Mouse (Mus musculus) heart, embryonic 16.5 days (tissue): ENCODE results near the gene Mbnl1. TPM values are rescaled to one million over a fixed set of nuclear protein-coding genes. Genes with fewer than 3 reads are reported as not detected.

ENCODE experiments used
- ATAC-seq: fragments of 200-750 bp; cut with Nextera tagmentation; replicated peaks from 2 replicates; pipeline ENCODE4 v1.8.0; 2017; ENCODE audit warnings: moderate number of reproducible peaks; ENCODE audit not compliant: insufficient read depth, low FRiP score; ENCODE audit errors: extremely low read depth
- H3K27ac ChIP-seq: fragments of 300-500 bp; sonication (generic); 2 replicates; pipeline ENCODE4 v1.5.1; 2014; ENCODE audit warnings: mild to moderate bottlenecking, low read length, control low read depth, moderate library complexity
- H3K27me3 ChIP-seq: fragments of 300-500 bp; sonication (generic); 2 replicates; pipeline ENCODE4 v1.6.1; 2014; ENCODE audit warnings: low read length, mixed read lengths; ENCODE audit not compliant: control insufficient read depth, insufficient read depth
- H3K36me3 ChIP-seq: fragments of 300-500 bp; sonication (generic); 2 replicates; pipeline ENCODE4 v1.6.1; 2014; ENCODE audit not compliant: control insufficient read depth, insufficient read depth
- H3K4me1 ChIP-seq: fragments of 300-500 bp; sonication (generic); 2 replicates; pipeline ENCODE4 v1.6.1; 2014; ENCODE audit warnings: low read length, mixed read lengths; ENCODE audit not compliant: control insufficient read depth, insufficient read depth
- H3K4me2 ChIP-seq: fragments of 300-500 bp; sonication (generic); 2 replicates; pipeline ENCODE4 v1.6.1; 2014; ENCODE audit warnings: low read depth, mild to moderate bottlenecking, control low read depth, low read length
- H3K4me3 ChIP-seq: fragments of 300-500 bp; sonication (generic); 2 replicates; pipeline ENCODE4 v1.5.1; 2014; ENCODE audit warnings: mild to moderate bottlenecking, control low read depth, low read length
- H3K9ac ChIP-seq: fragments of 300-500 bp; sonication (generic); 2 replicates; pipeline ENCODE4 v1.6.1; 2014; ENCODE audit warnings: low read length, control low read depth
- H3K9me3 ChIP-seq: fragments of 300-500 bp; sonication (generic); replicated peaks from 2 replicates; pipeline ENCODE4 v1.6.1; 2016; ENCODE audit warnings: low read length; ENCODE audit not compliant: control insufficient read depth
- WGBS: fragments of 180-500 bp; shearing (Covaris S2); extraction: QIAGEN DNeasy Blood & Tissue Kit; methylation state at CpG from one replicate; pipeline ENCODE4 v1.1.7; 2014; 5-methylcytosine and 5-hydroxymethylcytosine counted together
- polyA plus RNA-seq: library from polyadenylated mRNA; unstranded; fragments of >200 nt; fragmentation: Nextera tagmentation; extraction: Ambion mirVana; gene quantifications from 2 replicates; pipeline ENCODE4 v1.2.1, GENCODE M21; 2015

Gene Mbnl1
- polyA plus RNA-seq, 1 experiment from 2014 or later, result 92.8 TPM

- whole genome bisulfite sequencing, result 19% methylated on average over 9 of the region's 9 CpGs
- H3K27me3 ChIP-seq, result no peaks in the 10 kb centered on the region
- H3K4me3 ChIP-seq, result peak overlapping the region; percentile 24
- no peaks in the 10 kb centered on the region for H3K36me3 ChIP-seq
- H3K9me3 ChIP-seq, result no peaks in the 10 kb centered on the region
- H3K4me2 ChIP-seq, result peak overlapping the region; percentile 50
- H3K4me1 ChIP-seq, result peaks cover 56% of the 10 kb centered on the region
- peak overlapping the region; percentile 45 for H3K9ac ChIP-seq
- peak; percentile 75; the same call in 1 of the 2 replicates for ATAC-seq
- H3K27ac ChIP-seq, result peak overlapping the region; percentile 66
Measured at GRCm38 (mm10) chr3:60576366-60577046, 103.9 kb downstream of the Mbnl1 start.

- H3K27me3 ChIP-seq, result no peaks in the 10 kb centered on the region
- H3K4me3 ChIP-seq, result no peak overlapping the region
- H3K36me3 ChIP-seq, result no peaks in the 10 kb centered on the region
- peaks cover 45% of the 10 kb centered on the region for H3K4me1 ChIP-seq
- H3K9me3 ChIP-seq, result no peaks in the 10 kb centered on the region
- no peak overlapping the region for H3K4me2 ChIP-seq
- 84% methylated on average over 4 of the region's 4 CpGs for WGBS
- H3K27ac ChIP-seq, result no peak overlapping the region
- ATAC-seq, result no peak
- no peak overlapping the region for H3K9ac ChIP-seq
Measured at GRCm38 (mm10) chr3:60579880-60580279, 107.2 kb downstream of the Mbnl1 start.

GRCm38 (mm10) chr3:60580699-60581098, 108.1 kb downstream of the Mbnl1 start:
- Histone ChIP-seq H3K36me3 (no peaks in the 10 kb centered on the region), H3K4me1 (peaks cover 37% of the 10 kb centered on the region), H3K27me3 (no peaks in the 10 kb centered on the region), H3K9ac (0 out of 2 replicates have a peak overlapping the region, but pooled peaks have one; percentile 0), H3K27ac (peak overlapping the region; percentile 25), H3K4me2 (no peak overlapping the region), H3K9me3 (no peaks in the 10 kb centered on the region), H3K4me3 (no peak overlapping the region)
- WGBS, result 33% methylated on average over 5 of the region's 5 CpGs
- ATAC-seq, result peak; percentile 30; the same call in 1 of the 2 replicates

GRCm38 (mm10) chr3:60582154-60582553, 109.5 kb downstream of the Mbnl1 start:
- Histone ChIP-seq H3K4me1 (peaks cover 29% of the 10 kb centered on the region), H3K4me2 (no peak overlapping the region), H3K9ac (no peak overlapping the region), H3K4me3 (no peak overlapping the region), H3K27me3 (no peaks in the 10 kb centered on the region), H3K36me3 (no peaks in the 10 kb centered on the region), H3K9me3 (no peaks in the 10 kb centered on the region), H3K27ac (no peak overlapping the region)
- ATAC-seq, result no peak
- WGBS, result 45% methylated on average over 3 of the region's 3 CpGs

GRCm38 (mm10) chr3:60582620-60583019, 110.0 kb downstream of the Mbnl1 start:
- H3K9me3 ChIP-seq, result no peaks in the 10 kb centered on the region
- H3K4me2 ChIP-seq, result no peak overlapping the region
- no peak for ATAC-seq
- no peaks in the 10 kb centered on the region for H3K36me3 ChIP-seq
- WGBS, result 97% methylated on average over 1 of the region's 1 CpGs
- no peak overlapping the region for H3K9ac ChIP-seq
- no peak overlapping the region for H3K27ac ChIP-seq
- no peak overlapping the region for H3K4me3 ChIP-seq
- peaks cover 25% of the 10 kb centered on the region for H3K4me1 ChIP-seq
- H3K27me3 ChIP-seq, result no peaks in the 10 kb centered on the region

GRCm38 (mm10) chr3:60584704-60585103, 112.1 kb downstream of the Mbnl1 start:
- H3K9ac ChIP-seq, result no peak overlapping the region
- 92% methylated on average over 3 of the region's 3 CpGs for WGBS
- H3K36me3 ChIP-seq, result no peaks in the 10 kb centered on the region
- H3K4me3 ChIP-seq, result no peak overlapping the region
- H3K9me3 ChIP-seq, result no peaks in the 10 kb centered on the region
- H3K27ac ChIP-seq, result no peak overlapping the region
- ATAC-seq, result no peak
- no peaks in the 10 kb centered on the region for H3K27me3 ChIP-seq
- peaks cover 24% of the 10 kb centered on the region for H3K4me1 ChIP-seq
- no peak overlapping the region for H3K4me2 ChIP-seq

GRCm38 (mm10) chr3:60586046-60586445, 113.4 kb downstream of the Mbnl1 start:
- Histone ChIP-seq H3K9ac (no peak overlapping the region), H3K4me3 (no peak overlapping the region), H3K27me3 (no peaks in the 10 kb centered on the region), H3K4me2 (no peak overlapping the region), H3K36me3 (no peaks in the 10 kb centered on the region), H3K4me1 (peaks cover 14% of the 10 kb centered on the region), H3K9me3 (no peaks in the 10 kb centered on the region), H3K27ac (no peak overlapping the region)
- 91% methylated on average over 3 of the region's 3 CpGs for whole genome bisulfite sequencing
- ATAC-seq, result no peak

- no peak overlapping the region for H3K4me3 ChIP-seq
- no peaks in the 10 kb centered on the region for H3K36me3 ChIP-seq
- no peak overlapping the region for H3K4me2 ChIP-seq
- no peak overlapping the region for H3K27ac ChIP-seq
- no peaks in the 10 kb centered on the region for H3K27me3 ChIP-seq
- no peaks in the 10 kb centered on the region for H3K9me3 ChIP-seq
- WGBS, result 83% methylated on average over 4 of the region's 4 CpGs
- no peak for ATAC-seq
- peaks cover 14% of the 10 kb centered on the region for H3K4me1 ChIP-seq
- H3K9ac ChIP-seq, result no peak overlapping the region
Measured at GRCm38 (mm10) chr3:60587149-60587548, 114.5 kb downstream of the Mbnl1 start.

- WGBS, result 42% methylated on average over 3 of the region's 3 CpGs
- H3K9ac ChIP-seq, result no peak overlapping the region
- ATAC-seq, result no peak
- H3K27me3 ChIP-seq, result no peaks in the 10 kb centered on the region
- no peak overlapping the region for H3K27ac ChIP-seq
- H3K4me2 ChIP-seq, result no peak overlapping the region
- peaks cover 9% of the 10 kb centered on the region for H3K4me1 ChIP-seq
- no peak overlapping the region for H3K4me3 ChIP-seq
- no peaks in the 10 kb centered on the region for H3K36me3 ChIP-seq
- no peaks in the 10 kb centered on the region for H3K9me3 ChIP-seq
Measured at GRCm38 (mm10) chr3:60589361-60589760, 116.7 kb downstream of the Mbnl1 start.
